Mouse (Mus musculus) embryo, embryonic 10 days (tissue): ENCODE data around the gene Slc25a36.

ENCODE experiments used
- DNase-seq: peaks from one replicate; pipeline ENCODE4 v3.0.0-alpha.2; 2015; ENCODE audit warnings: low spot score

Gene Slc25a36

GRCm38 (mm10) chr9:97041633-97042032 is 69.3 kb downstream of the Slc25a36 start:
- no peak for DNase-seq

DNA sequence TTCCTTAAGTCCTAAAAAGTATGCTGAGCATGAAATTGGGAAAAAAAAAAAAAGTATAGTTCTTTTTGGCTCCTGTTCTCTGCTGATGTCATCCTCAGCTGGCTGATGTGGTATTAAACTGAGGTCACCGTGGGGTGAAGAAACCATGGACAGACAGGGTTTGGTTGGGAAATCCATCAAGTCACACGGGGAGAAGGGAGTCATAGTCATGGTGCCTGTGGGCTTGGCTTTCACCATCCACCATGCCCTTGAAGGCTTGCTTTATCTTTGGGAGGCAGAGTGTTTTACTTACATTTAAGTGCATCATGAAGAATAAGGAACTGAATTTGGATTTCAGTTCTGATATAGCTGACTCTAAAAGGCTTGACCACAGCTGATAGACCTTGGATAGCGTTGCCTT is 72.9 kb downstream of the Slc25a36 start:
- no peak for DNase-seq

DNA sequence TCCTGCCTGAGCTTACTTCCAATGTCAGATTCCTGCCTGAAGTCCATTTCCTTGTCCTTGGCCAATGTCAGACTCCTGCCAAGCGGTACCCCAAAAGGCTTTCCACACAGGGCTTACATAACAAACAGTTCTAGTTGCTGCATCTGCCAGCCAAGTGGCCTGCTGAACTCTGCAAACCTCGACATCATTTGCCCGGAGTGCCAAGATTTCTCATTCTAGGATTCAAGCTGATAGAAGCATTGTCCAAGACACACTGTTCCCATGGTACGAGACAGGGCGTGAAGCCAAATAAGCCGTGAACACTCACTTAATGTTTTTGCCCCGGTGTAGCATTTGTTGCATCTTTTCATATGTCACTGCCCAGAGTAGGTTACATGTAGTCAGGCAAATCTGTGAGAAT is 74.3 kb downstream of the Slc25a36 start:
- no peak for DNase-seq

GRCm38 (mm10) chr9:97027361-97027760 is 83.6 kb downstream of the Slc25a36 start:
- DNase-seq, result no peak

- DNase-seq, result no peak
These were observed 85.0 kb downstream of the Slc25a36 start for GRCm38 (mm10) chr9:97026006-97026405.
